Mouse (Mus musculus): ENCODE results near the gene Smurf1. TPM values are rescaled to one million over a fixed set of nuclear protein-coding genes. Genes with fewer than 3 reads are reported as not detected.
A peak's percentile ranks its signal among the peaks of the same experiment; 100 is the strongest.

The Smurf1 gene
- polyA plus RNA-seq, 1 experiment from 2014 or later: 21.3 TPM

GRCm38 (mm10) chr5:144904356-144905134, 61.1 kb downstream of the Smurf1 start:
- no peak overlapping the region for H3K4me2 ChIP-seq (ENCODE audit: low read depth)
- no peak overlapping the region for H3K9ac ChIP-seq (ENCODE audit: low read length)
- no peak for DNase-seq (ENCODE audit: low spot score)
- WGBS: 78% methylated on average over 12 of the region's 12 CpGs
- H3K4me1 ChIP-seq (ENCODE audit: control insufficient read depth, insufficient read depth, low read length): no peaks in the 10 kb centered on the region
- ATAC-seq (ENCODE audit: insufficient read depth, low FRiP score, low TSS enrichment): no peak
- H3K27ac ChIP-seq (ENCODE audit: low read depth, low read length): no peak overlapping the region
- H3K4me3 ChIP-seq (ENCODE audit: low read depth, low read length): no peak overlapping the region
- H3K36me3 ChIP-seq (ENCODE audit: control insufficient read depth, insufficient read depth, low read length): no peaks in the 10 kb centered on the region
- H3K9me3 ChIP-seq (ENCODE audit: control insufficient read depth, low read length): no peaks in the 10 kb centered on the region
- no peaks in the 10 kb centered on the region for H3K27me3 ChIP-seq (ENCODE audit: control insufficient read depth, insufficient read depth, low read length)

GRCm38 (mm10) chr5:144901791-144902190, 63.9 kb downstream of the Smurf1 start:
- DNase-seq (ENCODE audit: low spot score): no peak

GRCm38 (mm10) chr5:144901035-144901434, 64.6 kb downstream of the Smurf1 start:
- Histone ChIP-seq H3K36me3 (ENCODE audit: control insufficient read depth, insufficient read depth, low read length) (no peaks in the 10 kb centered on the region; the same call in 1 of the 2 replicates), H3K4me3 (ENCODE audit: low read depth, low read length) (no peak overlapping the region), H3K27ac (ENCODE audit: low read depth, low read length) (no peak overlapping the region), H3K4me1 (ENCODE audit: control insufficient read depth, insufficient read depth, low read length) (peaks cover 6% of the 10 kb centered on the region; the same call in 1 of the 2 replicates), H3K9ac (ENCODE audit: low read length) (no peak overlapping the region), H3K27me3 (ENCODE audit: control insufficient read depth, insufficient read depth, low read length) (no peaks in the 10 kb centered on the region), H3K4me2 (ENCODE audit: low read depth) (no peak overlapping the region), H3K9me3 (ENCODE audit: control insufficient read depth, low read length) (no peaks in the 10 kb centered on the region)
- WGBS: 89% methylated on average over 7 of the region's 7 CpGs
- DNase-seq (ENCODE audit: low spot score): no peak
- no peak for ATAC-seq (ENCODE audit: insufficient read depth, low FRiP score, low TSS enrichment)

More at GRCm38 (mm10) chr5:144901791-144902190, 63.9 kb downstream of the Smurf1 start:
- Histone ChIP-seq H3K4me1 (ENCODE audit: control insufficient read depth, insufficient read depth, low read length) (peaks cover 6% of the 10 kb centered on the region; the same call in 1 of the 2 replicates), H3K36me3 (ENCODE audit: control insufficient read depth, insufficient read depth, low read length) (no peaks in the 10 kb centered on the region; the same call in 1 of the 2 replicates), H3K27ac (ENCODE audit: low read depth, low read length) (no peak overlapping the region), H3K4me2 (ENCODE audit: low read depth) (no peak overlapping the region), H3K9ac (ENCODE audit: low read length) (no peak overlapping the region), H3K4me3 (ENCODE audit: low read depth, low read length) (no peak overlapping the region), H3K9me3 (ENCODE audit: control insufficient read depth, low read length) (no peaks in the 10 kb centered on the region), H3K27me3 (ENCODE audit: control insufficient read depth, insufficient read depth, low read length) (no peaks in the 10 kb centered on the region)
- no peak for ATAC-seq (ENCODE audit: insufficient read depth, low FRiP score, low TSS enrichment)
- 78% methylated on average over 10 of the region's 10 CpGs for WGBS

- no peaks in the 10 kb centered on the region for H3K9me3 ChIP-seq (ENCODE audit: control insufficient read depth, low read length)
- H3K4me1 ChIP-seq (ENCODE audit: control insufficient read depth, insufficient read depth, low read length): peaks cover 6% of the 10 kb centered on the region; the same call in 1 of the 2 replicates
- ATAC-seq (ENCODE audit: insufficient read depth, low FRiP score, low TSS enrichment) (no peak), DNase-seq (ENCODE audit: low spot score) (no peak)
- no peaks in the 10 kb centered on the region; the same call in 1 of the 2 replicates for H3K36me3 ChIP-seq (ENCODE audit: control insufficient read depth, insufficient read depth, low read length)
- H3K4me3 ChIP-seq (ENCODE audit: low read depth, low read length): no peak overlapping the region
- no peak overlapping the region for H3K9ac ChIP-seq (ENCODE audit: low read length)
- H3K4me2 ChIP-seq (ENCODE audit: low read depth): no peak overlapping the region
- H3K27me3 ChIP-seq (ENCODE audit: control insufficient read depth, insufficient read depth, low read length): no peaks in the 10 kb centered on the region
- 52% methylated on average over 7 of the region's 7 CpGs for WGBS
- 0 out of 2 replicates have a peak overlapping the region, but pooled peaks have one; percentile 49 for H3K27ac ChIP-seq (ENCODE audit: low read depth, low read length)
These were observed 67.1 kb downstream of the Smurf1 start for GRCm38 (mm10) chr5:144898448-144899052.

- WGBS: 27% methylated on average over 7 of the region's 7 CpGs
- no peaks in the 10 kb centered on the region for H3K9me3 ChIP-seq (ENCODE audit: control insufficient read depth, low read length)
These were observed 67.8 kb downstream of the Smurf1 start for GRCm38 (mm10) chr5:144897881-144898280.

GRCm38 (mm10) chr5:144891276-144891675, 74.4 kb downstream of the Smurf1 start:
- H3K9ac ChIP-seq (ENCODE audit: low read length): no peak overlapping the region
- H3K27me3 ChIP-seq (ENCODE audit: control insufficient read depth, insufficient read depth, low read length): no peaks in the 10 kb centered on the region
- H3K4me1 ChIP-seq (ENCODE audit: control insufficient read depth, insufficient read depth, low read length): no peaks in the 10 kb centered on the region
- no peak overlapping the region for H3K27ac ChIP-seq (ENCODE audit: low read depth, low read length)
- no peak overlapping the region for H3K4me2 ChIP-seq (ENCODE audit: low read depth)
- no peak for DNase-seq (ENCODE audit: low spot score)
- H3K9me3 ChIP-seq (ENCODE audit: control insufficient read depth, low read length): no peaks in the 10 kb centered on the region
- 87% methylated on average over 11 of the region's 11 CpGs for WGBS
- no peak for ATAC-seq (ENCODE audit: insufficient read depth, low FRiP score, low TSS enrichment)
- H3K4me3 ChIP-seq (ENCODE audit: low read depth, low read length): no peak overlapping the region
- H3K36me3 ChIP-seq (ENCODE audit: control insufficient read depth, insufficient read depth, low read length): peaks cover 17% of the 10 kb centered on the region

More at GRCm38 (mm10) chr5:144897881-144898280, 67.8 kb downstream of the Smurf1 start:
- DNase-seq (ENCODE audit: low spot score) (no peak), ATAC-seq (ENCODE audit: insufficient read depth, low FRiP score, low TSS enrichment) (peak; percentile 48; the same call in 1 of the 2 replicates)
- peaks cover 6% of the 10 kb centered on the region; the same call in 1 of the 2 replicates for H3K4me1 ChIP-seq (ENCODE audit: control insufficient read depth, insufficient read depth, low read length)
- no peak overlapping the region for H3K27ac ChIP-seq (ENCODE audit: low read depth, low read length)
- H3K4me2 ChIP-seq (ENCODE audit: low read depth): no peak overlapping the region
- no peak overlapping the region for H3K9ac ChIP-seq (ENCODE audit: low read length)
- H3K36me3 ChIP-seq (ENCODE audit: control insufficient read depth, insufficient read depth, low read length): no peaks in the 10 kb centered on the region; the same call in 1 of the 2 replicates
- H3K27me3 ChIP-seq (ENCODE audit: control insufficient read depth, insufficient read depth, low read length): no peaks in the 10 kb centered on the region
- no peak overlapping the region for H3K4me3 ChIP-seq (ENCODE audit: low read depth, low read length)

GRCm38 (mm10) chr5:144885968-144886650, 79.5 kb downstream of the Smurf1 start:
- WGBS: 91% methylated on average over 9 of the region's 9 CpGs
- Histone ChIP-seq H3K27ac (ENCODE audit: low read depth, low read length) (no peak overlapping the region), H3K4me1 (ENCODE audit: control insufficient read depth, insufficient read depth, low read length) (no peaks in the 10 kb centered on the region), H3K9ac (ENCODE audit: low read length) (no peak overlapping the region), H3K36me3 (ENCODE audit: control insufficient read depth, insufficient read depth, low read length) (peaks cover 20% of the 10 kb centered on the region), H3K9me3 (ENCODE audit: control insufficient read depth, low read length) (no peaks in the 10 kb centered on the region), H3K4me2 (ENCODE audit: low read depth) (no peak overlapping the region), H3K4me3 (ENCODE audit: low read depth, low read length) (no peak overlapping the region), H3K27me3 (ENCODE audit: control insufficient read depth, insufficient read depth, low read length) (no peaks in the 10 kb centered on the region)
- DNase-seq (ENCODE audit: low spot score) (no peak), ATAC-seq (ENCODE audit: insufficient read depth, low FRiP score, low TSS enrichment) (no peak)

GRCm38 (mm10) chr5:144884629-144885217, 80.9 kb downstream of the Smurf1 start:
- H3K36me3 ChIP-seq (ENCODE audit: control insufficient read depth, insufficient read depth, low read length): peaks cover 18% of the 10 kb centered on the region

More at GRCm38 (mm10) chr5:144884629-144885217, 80.9 kb downstream of the Smurf1 start:
- no peaks in the 10 kb centered on the region for H3K9me3 ChIP-seq (ENCODE audit: control insufficient read depth, low read length)
- H3K4me1 ChIP-seq (ENCODE audit: control insufficient read depth, insufficient read depth, low read length): no peaks in the 10 kb centered on the region
- H3K4me3 ChIP-seq (ENCODE audit: low read depth, low read length): no peak overlapping the region
- 84% methylated on average over 13 of the region's 13 CpGs for WGBS
- H3K4me2 ChIP-seq (ENCODE audit: low read depth): no peak overlapping the region
- no peak for DNase-seq (ENCODE audit: low spot score)
- no peak overlapping the region for H3K9ac ChIP-seq (ENCODE audit: low read length)
- no peaks in the 10 kb centered on the region for H3K27me3 ChIP-seq (ENCODE audit: control insufficient read depth, insufficient read depth, low read length)
- ATAC-seq (ENCODE audit: insufficient read depth, low FRiP score, low TSS enrichment): no peak
- no peak overlapping the region for H3K27ac ChIP-seq (ENCODE audit: low read depth, low read length)
